Mouse (Mus musculus) gastrocnemius, adult 8-10 months (tissue): ENCODE measurements at regions not wholly inside any gene's neighbourhood (a gene's known extent, or its start where the extent isn't known, plus 50 kb on each side); places are given as distances from the start of the nearest gene placed in this dataset.
"Not testable (repeated sequence)": the region's sequence is repeated elsewhere in the genome, so short reads cannot be mapped to it uniquely, and the experiment has no call there.

Source experiments
- DNase-seq, 2 experiments: peaks; one replicate each; pipeline ENCODE4 v3.0.0; 2022; ENCODE audit warnings: low spot score in 2 of 2

- no peak for DNase-seq
Observed at GRCm38 (mm10) chr13:5920422-5920821, 59.1 kb downstream of the Klf6 start.

GRCm38 (mm10) chr13:5931433-5931832 is 70.2 kb downstream of the Klf6 start:
- no peak for DNase-seq

- DNase-seq, result no peak
Observed at GRCm38 (mm10) chr13:5937436-5937835, 76.2 kb downstream of the Klf6 start.

- no peak for DNase-seq
Observed at GRCm38 (mm10) chr13:5937970-5938369, 76.7 kb downstream of the Klf6 start.

GRCm38 (mm10) chr13:5939368-5939767 is 78.1 kb downstream of the Klf6 start:
- DNase-seq, result no peak

- no peak for DNase-seq
Observed at GRCm38 (mm10) chr13:5952863-5953262, 91.6 kb downstream of the Klf6 start.

- DNase-seq, result not testable (repeated sequence)
Observed at GRCm38 (mm10) chr13:5955121-5955520, 93.8 kb downstream of the Klf6 start.

GRCm38 (mm10) chr13:5956145-5956544 is 94.9 kb downstream of the Klf6 start:
- no peak for DNase-seq

- no peak for DNase-seq
Observed at GRCm38 (mm10) chr13:5962947-5963346, 101.7 kb downstream of the Klf6 start.

GRCm38 (mm10) chr13:5964626-5965025 is 103.3 kb downstream of the Klf6 start:
- no peak for DNase-seq

GRCm38 (mm10) chr13:5978615-5979014 is 117.3 kb downstream of the Klf6 start:
- no peak for DNase-seq

GRCm38 (mm10) chr13:5987491-5987890 is 126.2 kb downstream of the Klf6 start:
- DNase-seq, result no peak

GRCm38 (mm10) chr13:5988407-5988806 is 127.1 kb downstream of the Klf6 start:
- DNase-seq, result no peak

- no peak for DNase-seq
Observed at GRCm38 (mm10) chr13:6000559-6001217, 139.4 kb downstream of the Klf6 start.

GRCm38 (mm10) chr13:6001218-6001564 is 139.9 kb downstream of the Klf6 start:
- DNase-seq, result no peak

- no peak for DNase-seq
Observed at GRCm38 (mm10) chr13:6005901-6006300, 144.6 kb downstream of the Klf6 start.

GRCm38 (mm10) chr13:6009671-6010070 is 148.4 kb downstream of the Klf6 start:
- DNase-seq, result peak in 1 of 2 experiments; percentile 15

GRCm38 (mm10) chr13:6027207-6027606 is 165.9 kb downstream of the Klf6 start:
- no peak for DNase-seq

- DNase-seq, result no peak
Observed at GRCm38 (mm10) chr13:6028878-6029277, 167.6 kb downstream of the Klf6 start.

GRCm38 (mm10) chr13:6029461-6029860 is 168.2 kb downstream of the Klf6 start:
- DNase-seq, result no peak

GRCm38 (mm10) chr13:6030128-6030527 is 168.8 kb downstream of the Klf6 start:
- DNase-seq, result no peak

GRCm38 (mm10) chr13:6040132-6040531 is 178.8 kb downstream of the Klf6 start:
- no peak for DNase-seq

GRCm38 (mm10) chr13:6040663-6041062 is 179.4 kb downstream of the Klf6 start:
- DNase-seq, result no peak

GRCm38 (mm10) chr13:6042495-6042894 is 181.2 kb downstream of the Klf6 start:
- no peak for DNase-seq
